Mouse (Mus musculus) kidney, adult 2 months (tissue): Measurements from ENCODE around the gene Cbx3.

ENCODE experiments used
- CTCF ChIP-seq: fragments of 200-500 bp; conservative IDR thresholded peaks from 2 replicates; pipeline ENCODE4 v1.5.1; 2011; ENCODE audit warnings: low read depth, mild to moderate bottlenecking, control low read depth, low read length, moderate library complexity, mixed read lengths; ENCODE audit not compliant: insufficient read depth, insufficient read length
- POLR2A ChIP-seq: fragments of 200-500 bp; IDR thresholded peaks from one replicate; pipeline ENCODE4 v1.6.1; 2011; ENCODE audit warnings: low read depth, low read length, control low read depth

- TF ChIP-seq CTCF (no peak), POLR2A (no peak)
These were observed 9.8 kb upstream of the Cbx3 start for GRCm38 (mm10) chr6:51460363-51460762.
